Mouse (Mus musculus) B cell, adult 67 days (primary cell): ENCODE measurements around the gene Mansc1. TPM values are rescaled to one million over a fixed set of nuclear protein-coding genes. Genes with fewer than 3 reads are reported as not detected.

Source experiments
- total RNA-seq, 2 experiments: library from RNA; stranded (reverse); gene quantifications; 4 replicates each; pipeline ENCODE4 v1.2.4; 2023

The Mansc1 gene
- total RNA-seq, result under 1 TPM in 1 of 2 experiments, not detected in 1; 0.29 TPM

DNA sequence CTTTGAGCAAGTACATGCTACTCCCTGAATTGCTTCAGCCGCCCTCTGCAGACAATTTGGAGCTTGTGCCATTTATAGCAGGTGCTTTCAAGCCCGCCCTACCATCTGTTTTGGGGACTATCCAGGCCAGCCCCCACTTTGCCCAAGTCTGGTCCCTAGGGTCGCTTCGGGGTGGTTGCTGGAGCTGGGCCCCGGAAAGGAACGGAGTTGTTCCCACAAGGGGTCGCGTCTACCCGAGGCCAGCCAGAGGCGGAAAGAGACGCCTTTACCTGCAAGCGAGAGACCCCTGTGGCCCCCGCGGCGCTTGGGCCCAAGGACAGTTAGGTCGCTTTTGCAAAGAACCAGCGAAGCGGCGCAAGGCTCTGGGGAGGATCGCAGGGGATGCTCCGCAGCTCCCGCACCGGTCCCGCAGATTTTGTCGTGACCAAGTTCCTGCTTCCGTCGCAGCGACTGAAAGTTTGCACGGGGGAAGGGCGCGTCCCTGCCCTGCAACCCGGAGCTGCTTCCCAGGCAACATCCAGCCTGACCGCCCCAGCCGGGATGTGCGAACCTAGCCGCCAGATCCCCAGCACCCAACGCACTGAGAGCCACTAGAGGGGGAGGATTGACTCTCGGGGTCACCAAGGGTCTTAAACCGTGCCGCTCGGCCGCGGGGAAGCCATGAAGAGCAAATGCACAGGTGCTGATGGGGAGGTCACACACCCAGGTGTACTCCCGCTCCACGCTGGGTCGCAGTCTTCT, at the start of gene Mansc1:
TSS of gene Mansc1 (minus strand) at position 542 of the 741 bp plus-strand sequence.

DNA sequence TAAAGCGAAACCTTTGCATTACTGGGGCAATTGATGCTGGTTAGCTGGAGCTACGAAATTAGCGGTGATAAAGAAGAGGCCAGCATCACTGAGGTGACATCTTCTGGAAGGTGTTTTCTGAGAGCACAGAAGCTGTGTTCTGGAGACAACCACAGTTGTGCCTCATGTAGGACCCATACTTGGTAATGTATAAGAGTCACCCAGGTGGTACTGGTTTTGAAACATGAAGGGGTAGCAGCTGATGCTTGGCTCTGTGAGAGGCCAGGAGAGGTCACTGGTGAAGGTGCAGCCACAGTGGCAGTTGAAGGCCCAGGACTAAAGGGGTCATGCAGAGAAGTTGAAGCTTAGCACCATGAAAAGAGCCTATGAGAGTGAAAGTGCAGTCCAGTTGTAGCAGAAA, 6.9 kb upstream of the Mansc1 start, which contains the start of gene Borcs5:
TSS of gene Borcs5 (plus strand) at position 301 of the 400 bp plus-strand sequence.

DNA sequence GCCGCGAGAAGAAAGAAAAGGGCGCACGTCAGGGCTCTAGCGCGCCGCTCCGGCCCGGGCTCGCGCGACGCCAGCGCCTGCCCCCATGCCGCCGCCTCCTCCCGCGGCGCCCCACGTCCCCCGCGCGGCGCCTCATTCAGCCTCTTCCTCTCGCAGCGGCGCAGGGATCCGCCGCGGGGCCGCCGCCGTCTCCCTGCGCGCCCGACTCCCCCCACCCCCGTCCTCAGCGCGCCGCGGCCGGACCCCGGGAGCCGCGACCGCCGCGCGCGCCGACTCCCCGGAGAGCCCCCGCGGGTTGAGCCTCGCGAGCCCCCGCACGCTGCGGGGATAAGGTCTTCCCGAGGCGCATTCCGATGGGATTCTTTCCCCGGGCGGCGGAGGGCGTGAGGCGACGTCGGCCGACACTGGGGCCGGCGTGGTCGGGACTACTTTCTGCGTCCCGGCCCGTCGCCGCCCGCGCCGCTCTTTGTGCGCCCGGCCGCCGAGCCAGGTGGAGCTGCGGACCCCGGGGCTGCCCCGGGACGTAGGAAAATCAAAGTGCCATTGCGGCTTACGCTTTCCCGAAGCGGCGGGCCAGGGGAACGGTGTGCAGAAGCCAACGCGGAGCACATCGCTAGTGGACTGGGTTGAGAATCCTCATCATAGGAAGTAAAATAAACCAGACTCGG, 65.3 kb downstream of the Mansc1 start, which contains the start of gene Lrp6:
TSS of gene Lrp6 (minus strand) at position 148 of the 668 bp plus-strand sequence.

Other genes with a start within 250 kb of the Mansc1 start
- gene Bcl2l14, start 236.2 kb downstream of the Mansc1 start, total RNA-seq, result 1 to 10 TPM in 1 of 2 experiments, under 1 TPM in 1; 0.81 to 1.2 TPM
- gene Lrp6, start 65.5 kb downstream of the Mansc1 start, total RNA-seq, result 10 to 100 TPM; 48.0 to 49.4 TPM
- gene Borcs5, start 7.0 kb upstream of the Mansc1 start, total RNA-seq, result 10 to 100 TPM; 10.9 to 14.3 TPM
- gene Dusp16, start 160.1 kb upstream of the Mansc1 start, total RNA-seq, result 10 to 100 TPM; 38.5 to 48.0 TPM
- gene Crebl2, start 197.7 kb upstream of the Mansc1 start, total RNA-seq, result 10 to 100 TPM; 32.5 to 41.8 TPM